Mouse (Mus musculus) brain, embryonic 14.5 days (tissue): ENCODE measurements around the gene Gucd1.

Experiments
- CTCF ChIP-seq: fragments of 200-500 bp; IDR thresholded peaks from 2 replicates; pipeline ENCODE4 v1.5.1; 2012; ENCODE audit warnings: inconsistent platforms, mild to moderate bottlenecking, moderate library complexity, borderline replicate concordance; ENCODE audit not compliant: insufficient read depth, insufficient read length; ENCODE audit errors: extremely low read depth
- POLR2A ChIP-seq: fragments of 200-500 bp; IDR thresholded peaks from 2 replicates; pipeline ENCODE4 v1.6.1; 2012; ENCODE audit warnings: mild to moderate bottlenecking, inconsistent platforms, borderline replicate concordance; ENCODE audit not compliant: poor library complexity, insufficient read depth, insufficient read length, severe bottlenecking; ENCODE audit errors: extremely low read depth

GRCm38 (mm10) chr10:75325821-75326220 is 192.0 kb downstream of the Gucd1 start:
- TF ChIP-seq POLR2A (no peak), CTCF (no peak)
